Mouse (Mus musculus) neural tube, embryonic 13.5 days (tissue): ENCODE data around the gene Dgcr8. TPM values are rescaled to one million over a fixed set of nuclear protein-coding genes. Genes with fewer than 3 reads are reported as not detected.
A peak's percentile ranks its signal among the peaks of the same experiment; 100 is the strongest.

Experiments used
- ATAC-seq: fragments of 200-750 bp; cut with Nextera tagmentation; 2 replicates; pipeline ENCODE4 v1.8.0; 2017; ENCODE audit warnings: low read depth, mild to moderate bottlenecking, moderate TSS enrichment, moderate library complexity
- H3K27ac ChIP-seq: fragments of 300-500 bp; sonication (generic); replicated peaks from 2 replicates; pipeline ENCODE4 v1.5.1; 2015; ENCODE audit warnings: moderate library complexity, mild to moderate bottlenecking, inconsistent platforms
- H3K27me3 ChIP-seq: fragments of 300-500 bp; sonication (generic); 2 replicates; pipeline ENCODE4 v1.6.1; 2015; ENCODE audit warnings: mild to moderate bottlenecking, inconsistent platforms
- H3K36me3 ChIP-seq: fragments of 300-500 bp; sonication (generic); 2 replicates; pipeline ENCODE4 v1.6.1; 2015; ENCODE audit warnings: mild to moderate bottlenecking, inconsistent platforms
- H3K4me1 ChIP-seq: fragments of 300-500 bp; sonication (generic); replicated peaks from 2 replicates; pipeline ENCODE4 v1.6.1; 2015; ENCODE audit warnings: inconsistent platforms
- H3K4me2 ChIP-seq: fragments of 300-500 bp; sonication (generic); 2 replicates; pipeline ENCODE4 v1.6.1; 2015; ENCODE audit warnings: inconsistent platforms, mild to moderate bottlenecking, moderate library complexity
- H3K4me3 ChIP-seq: fragments of 300-500 bp; sonication (generic); 2 replicates; pipeline ENCODE4 v1.5.1; 2015; ENCODE audit warnings: mild to moderate bottlenecking, inconsistent platforms
- H3K9ac ChIP-seq: fragments of 300-500 bp; sonication (generic); 2 replicates; pipeline ENCODE4 v1.6.1; 2015; ENCODE audit warnings: moderate library complexity, mild to moderate bottlenecking, inconsistent platforms
- H3K9me3 ChIP-seq: fragments of 300-500 bp; sonication (generic); 2 replicates; pipeline ENCODE4 v1.6.1; 2016; ENCODE audit warnings: inconsistent platforms
- WGBS: fragments of 180-500 bp; shearing (Covaris S2); methylation state at CpG from one replicate; pipeline ENCODE4 v1.1.7; 2015; 5-methylcytosine and 5-hydroxymethylcytosine counted together
- microRNA counts: library from miRNA; unstranded; fragments of <30 nt; microRNA quantifications from one replicate; lab custom pipeline; 2016
- microRNA-seq: library from miRNA; unstranded; fragments of <30 nt; microRNA quantifications from one replicate; pipeline ENCODE4, GENCODE M21; 2016
- polyA plus RNA-seq: library from polyadenylated mRNA; unstranded; fragments of >200 nt; fragmentation: Nextera tagmentation; extraction: Ambion mirVana; gene quantifications from 2 replicates; pipeline ENCODE4 v1.2.1, GENCODE M21; 2015

The Dgcr8 gene
- polyA plus RNA-seq, 1 experiment from 2014 or later = 31.2 TPM

- no peaks in the 10 kb centered on the region for H3K9me3 ChIP-seq
- peak overlapping the region; percentile 28 for H3K4me3 ChIP-seq
- H3K27ac ChIP-seq = peak overlapping the region; percentile 89
- peak; percentile 92 for ATAC-seq
- peak overlapping the region; percentile 56 for H3K4me2 ChIP-seq
- no peaks in the 10 kb centered on the region for H3K27me3 ChIP-seq
- no peaks in the 10 kb centered on the region for H3K36me3 ChIP-seq
- peak overlapping the region; percentile 64 for H3K9ac ChIP-seq
- peaks cover 72% of the 10 kb centered on the region for H3K4me1 ChIP-seq
- WGBS = 10% methylated on average over 6 of the region's 6 CpGs
These were observed 75.4 kb downstream of the Dgcr8 start for GRCm38 (mm10) chr16:18213689-18214088.

DNA sequence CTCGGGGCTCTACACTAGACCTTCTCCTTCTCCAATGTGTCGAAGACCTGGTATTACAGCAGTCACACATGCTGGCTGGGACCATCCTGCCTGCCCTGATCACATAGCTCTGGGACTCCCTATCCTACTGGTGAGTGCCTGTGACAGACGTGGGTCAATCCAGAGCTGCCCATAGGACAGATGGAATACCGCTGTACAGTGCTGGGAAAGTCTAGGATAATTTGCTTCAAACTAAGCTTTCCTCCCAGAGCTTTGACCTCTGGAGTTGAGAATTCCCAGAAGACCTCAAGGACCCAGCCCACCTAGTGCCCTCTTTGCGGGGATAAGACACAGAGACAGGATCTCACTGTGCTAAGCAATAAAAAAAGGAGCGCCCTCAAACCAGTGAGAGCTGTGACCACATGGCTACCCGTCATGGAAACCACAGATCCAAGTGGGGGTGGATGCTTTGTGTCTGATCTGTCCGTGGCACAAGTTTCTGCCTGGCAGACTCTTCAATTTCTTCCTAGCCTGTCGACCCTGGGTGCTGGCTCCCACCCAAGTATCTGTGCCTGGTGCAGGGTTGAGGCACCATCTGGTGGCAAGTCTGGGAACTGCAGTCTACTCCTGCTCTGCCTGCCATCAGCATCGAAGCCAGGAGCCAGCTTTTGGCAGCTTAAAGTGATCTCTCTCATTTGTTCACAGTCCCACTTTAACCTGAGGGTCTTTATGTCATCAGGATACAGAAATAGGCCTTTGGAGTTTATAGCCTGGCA, 77.5 kb downstream of the Dgcr8 start:
- H3K27ac ChIP-seq = no peak overlapping the region
- no peak for ATAC-seq
- no peaks in the 10 kb centered on the region for H3K36me3 ChIP-seq
- H3K4me3 ChIP-seq = no peak overlapping the region
- H3K4me2 ChIP-seq = no peak overlapping the region
- no peaks in the 10 kb centered on the region for H3K27me3 ChIP-seq
- WGBS = 46% methylated on average over 10 of the region's 10 CpGs
- H3K4me1 ChIP-seq = peaks cover 68% of the 10 kb centered on the region
- H3K9me3 ChIP-seq = no peaks in the 10 kb centered on the region
- no peak overlapping the region for H3K9ac ChIP-seq

- 28% methylated on average over 8 of the region's 8 CpGs for WGBS
- H3K4me1 ChIP-seq = peaks cover 63% of the 10 kb centered on the region
- H3K9ac ChIP-seq = no peak overlapping the region
These were observed 78.2 kb downstream of the Dgcr8 start for GRCm38 (mm10) chr16:18210701-18211416.

More at GRCm38 (mm10) chr16:18210701-18211416, 78.2 kb downstream of the Dgcr8 start:
- Histone ChIP-seq H3K27me3 (no peaks in the 10 kb centered on the region), H3K4me3 (no peak overlapping the region), H3K9me3 (no peaks in the 10 kb centered on the region), H3K27ac (no peak overlapping the region), H3K4me2 (no peak overlapping the region), H3K36me3 (no peaks in the 10 kb centered on the region)
- no peak for ATAC-seq

MicroRNAs within 50 kb of the gene (microRNA counts, 519-probe panel; counts per million panel counts)
- microRNA mmu-miR-1306 (lab: Ali Mortazavi, UCI) (not detected), microRNA mmu-miR-185 (lab: Ali Mortazavi, UCI) (3,531 counts per million, percentile 48 among the panel's probes with 10 or more counts)

Small RNA genes lying within 50 kb of the gene (microRNA-seq; reads per million reads assigned to microRNA genes)
- gene Gm24572 (0.74 reads per million), gene Mir1306 (119 reads per million, percentile 58 among the genes with 10 or more reads in this experiment), gene Mir185 (301 reads per million, percentile 69 among the genes with 10 or more reads in this experiment)

Other genes starting within 250 kb of the Dgcr8 start
- 170 and 172 TPM in 2 replicates for gene Dgcr6, start 236.4 kb downstream of the Dgcr8 start, polyA plus RNA-seq
- 3.2 and 4.7 TPM in 2 replicates for gene Prodh, start 199.0 kb downstream of the Dgcr8 start, polyA plus RNA-seq
- gene Rtn4r, start 161.6 kb downstream of the Dgcr8 start, polyA plus RNA-seq = 19.6 and 23.9 TPM in 2 replicates
- not detected in 2 replicates for gene Ccdc188, start 71.4 kb downstream of the Dgcr8 start, polyA plus RNA-seq
- gene Zdhhc8, start 54.1 kb downstream of the Dgcr8 start, polyA plus RNA-seq = 15.3 and 17.0 TPM in 2 replicates
- gene Trmt2a, start 40.6 kb downstream of the Dgcr8 start, polyA plus RNA-seq = 89.1 and 92.0 TPM in 2 replicates
- 432 and 457 TPM in 2 replicates for gene Ranbp1, start 40.5 kb downstream of the Dgcr8 start, polyA plus RNA-seq
- gene Gm49776, start 30.9 kb downstream of the Dgcr8 start, polyA plus RNA-seq = 1.2 and 4.8 TPM in 2 replicates
- 74.0 and 79.5 TPM in 2 replicates for gene Tango2, start 58.9 kb upstream of the Dgcr8 start, polyA plus RNA-seq
- gene Arvcf, start 58.9 kb upstream of the Dgcr8 start, polyA plus RNA-seq = 85.2 and 93.6 TPM in 2 replicates
- 20.3 and 22.8 TPM in 2 replicates for gene Txnrd2, start 137.1 kb upstream of the Dgcr8 start, polyA plus RNA-seq
- 86.4 and 93.2 TPM in 2 replicates for gene Comt, start 137.6 kb upstream of the Dgcr8 start, polyA plus RNA-seq
- gene Gnb1l, start 209.5 kb upstream of the Dgcr8 start, polyA plus RNA-seq = 13.6 and 13.9 TPM in 2 replicates
- gene Rtl10, start 209.7 kb upstream of the Dgcr8 start, polyA plus RNA-seq = 3.3 and 4.5 TPM in 2 replicates